ENCODE assay signal across 8 mouse cellular contexts in genomic region chr1:37719030-37719723, GRCm38 (mm10). TPM values are rescaled to one million over a fixed set of nuclear protein-coding genes. Genes with fewer than 3 reads are reported as not detected.
A peak's percentile ranks its signal among the peaks of the same experiment; 100 is the strongest.
DNase-seq lines count a peak whose midpoint lies in the region; ATAC-seq and TF ChIP-seq lines count a peak whose summit lies in the region.

No protein-coding gene starts in this region.

- no peak for TF ChIP-seq CTCF in kidney, adult 2 months (conservative IDR thresholded peaks at IDR 0.05; ENCODE audit: insufficient read depth, insufficient read length, low read depth, low read length)
- no peak for TF ChIP-seq CTCF in bone marrow macrophage, adult 2 months (IDR thresholded peaks at IDR 0.05; ENCODE audit: low read depth, low read length)
- no peak for TF ChIP-seq CTCF in embryonic fibroblast, embryonic 13.5 days (IDR thresholded peaks at IDR 0.05; ENCODE audit: borderline replicate concordance, insufficient read depth, low read length)

- no peaks in the 10 kb centered on the region for H3K27me3 ChIP-seq in kidney, adult 2 months (replicated peaks; ENCODE audit: control insufficient read depth, insufficient read depth, low read length)
- no peaks in the 10 kb centered on the region for H3K27me3 ChIP-seq in limb, embryonic 14.5 days (ENCODE audit: control insufficient read depth, insufficient read depth, low read length)

- WGBS in kidney, adult 2 months, result 6% methylated on average over 48 of the region's 49 CpGs
- 2% methylated on average over 44 of the region's 49 CpGs for WGBS in limb, embryonic 14.5 days

- H3K4me3 ChIP-seq in kidney, adult 2 months (ENCODE audit: insufficient read depth, low read depth, low read length), result peak overlapping the region; percentile 54
- peak overlapping the region; percentile 81 for H3K4me3 ChIP-seq in bone marrow macrophage, adult 2 months (ENCODE audit: insufficient read depth, low read length)
- 0 out of 2 replicates have a peak overlapping the region, but pooled peaks have one; percentile 12 for H3K4me3 ChIP-seq in embryonic fibroblast, embryonic 13.5 days (ENCODE audit: insufficient read depth, low read length)
- peak overlapping the region; percentile 61 for H3K4me3 ChIP-seq in limb, embryonic 14.5 days (replicated peaks; ENCODE audit: low read length)

- H3K4me1 ChIP-seq in kidney, adult 2 months (ENCODE audit: control insufficient read depth, insufficient read depth, low read length), result no peaks in the 10 kb centered on the region
- peaks cover 6% of the 10 kb centered on the region for H3K4me1 ChIP-seq in bone marrow macrophage, adult 2 months (ENCODE audit: control insufficient read depth, insufficient read depth, low read length)
- no peaks in the 10 kb centered on the region for H3K4me1 ChIP-seq in embryonic fibroblast, embryonic 13.5 days (ENCODE audit: control insufficient read depth, insufficient read depth, low read length)
- no peaks in the 10 kb centered on the region; the same call in 1 of the 2 replicates for H3K4me1 ChIP-seq in limb, embryonic 14.5 days (ENCODE audit: control insufficient read depth, insufficient read depth, low read length)

- TF ChIP-seq POLR2A in kidney, adult 2 months (IDR thresholded peaks at IDR 0.05; ENCODE audit: low read depth, low read length), result no peak
- TF ChIP-seq POLR2A in bone marrow macrophage, adult 2 months (IDR thresholded peaks at IDR 0.05; ENCODE audit: borderline replicate concordance, low read depth, low read length), result no peak
- no peak for TF ChIP-seq POLR2A in embryonic fibroblast, embryonic 13.5 days (IDR thresholded peaks at IDR 0.05; ENCODE audit: low read depth, low read length)
- TF ChIP-seq POLR2A in limb, embryonic 14.5 days (IDR thresholded peaks at IDR 0.05; ENCODE audit: borderline replicate concordance, extremely low read depth, insufficient read depth, insufficient read length), result no peak

- DNase-seq in kidney, adult 2 months, result no peak
- no peak for DNase-seq in kidney, postnatal 36 days
- no peak for DNase-seq in limb, embryonic 14.5 days (ENCODE audit: low spot score)
- peak; percentile 26 for DNase-seq in retina, postnatal 1 day
- no peak for DNase-seq in frontal cortex, postnatal 14 days (ENCODE audit: low spot score in 2 of 2)
- DNase-seq in kidney, postnatal 25 days, result no peak

- peak overlapping the region; percentile 61 for H3K9ac ChIP-seq in limb, embryonic 14.5 days (ENCODE audit: low read depth, low read length, severe bottlenecking)

- H3K36me3 ChIP-seq in kidney, adult 2 months (ENCODE audit: control insufficient read depth, insufficient read depth, low read length), result no peaks in the 10 kb centered on the region
- no peaks in the 10 kb centered on the region for H3K36me3 ChIP-seq in limb, embryonic 14.5 days (ENCODE audit: control insufficient read depth, insufficient read depth, low read length)

- H3K4me2 ChIP-seq in limb, embryonic 14.5 days (replicated peaks; ENCODE audit: low read depth, low read length, severe bottlenecking), result peak overlapping the region; percentile 94

- peak; percentile 42 for ATAC-seq in limb, embryonic 14.5 days (ENCODE audit: low FRiP score, low read depth)

- H3K27ac ChIP-seq in kidney, adult 2 months (ENCODE audit: insufficient read depth, low read depth, low read length), result no peak overlapping the region
- no peak overlapping the region for H3K27ac ChIP-seq in bone marrow macrophage, adult 2 months (ENCODE audit: insufficient read depth, low read depth, low read length)
- no peak overlapping the region for H3K27ac ChIP-seq in embryonic fibroblast, embryonic 13.5 days (ENCODE audit: insufficient read depth, low read length)
- H3K27ac ChIP-seq in limb, embryonic 14.5 days (replicated peaks; ENCODE audit: low read depth, low read length), result no peak overlapping the region

- H3K9me3 ChIP-seq in limb, embryonic 14.5 days (ENCODE audit: control insufficient read depth, low read length), result no peaks in the 10 kb centered on the region

RNA-seq across cellular contexts. Expression of gene 2010300C02Rik, which starts 0.7 kb away (rescaled TPM):
- 0.86 and 1.2 TPM in 2 replicates for polyA plus RNA-seq in kidney, adult 2 months (2012; rRNA removed)
- 0.20 TPM in 1 of 2 replicates, not detected in the other for polyA plus RNA-seq in bone marrow macrophage, adult 2 months (2012; ENCODE audit: insufficient read depth, insufficient read length, missing spikeins)
- 0.18 TPM in 1 of 2 replicates, not detected in the other for polyA plus RNA-seq in embryonic fibroblast, embryonic 13.5 days (2011; ENCODE audit: insufficient read length, low read depth, missing spikeins)
- 3.1 and 3.7 TPM in 2 replicates for polyA plus RNA-seq in limb, embryonic 14.5 days (2012; rRNA removed)
- polyA plus RNA-seq in limb, embryonic 14.5 days (2014; fragmentation: Nextera tagmentation; extraction: Ambion mirVana), result 4.1 and 4.5 TPM in 2 replicates

Comparison
In these comparisons a context has a peak if more than half of its experiments do, and no peak if none do; other contexts are left out.
1. H3K4me3 ChIP-seq: peak in every context shown above with its lines; median percentile 81 in bone marrow macrophage, adult 2 months; 61 in limb, embryonic 14.5 days; 54 in kidney, adult 2 months; 12 in embryonic fibroblast, embryonic 13.5 days.